Mouse (Mus musculus) layer of hippocampus, postnatal 10 days (tissue): ENCODE data around the gene Gsto2. TPM values are rescaled to one million over a fixed set of nuclear protein-coding genes. Genes with fewer than 3 reads are reported as not detected.
A peak's percentile ranks its signal among the peaks of the same experiment; 100 is the strongest.

Experiments
- DNase-seq, 2 experiments: peaks; one replicate each; pipeline ENCODE4 v3.0.0; 2021; ENCODE audit warnings: low spot score in 2 of 2
- microRNA-seq, 2 experiments: library from miRNA; unstranded; fragments of <30 nt; microRNA quantifications; one replicate each; pipeline ENCODE4 v1.2.0; 2021
- total RNA-seq, 2 experiments: library from RNA; stranded (reverse); gene quantifications; 2 replicates each; pipeline ENCODE4 v1.2.3; 2021

Gene Gsto2
- total RNA-seq, 2 experiments from 2014 or later: 1.3 to 1.4 TPM

GRCm38 (mm10) chr19:47918455-47919101, 53.2 kb downstream of the Gsto2 start:
- no peak for DNase-seq

DNA sequence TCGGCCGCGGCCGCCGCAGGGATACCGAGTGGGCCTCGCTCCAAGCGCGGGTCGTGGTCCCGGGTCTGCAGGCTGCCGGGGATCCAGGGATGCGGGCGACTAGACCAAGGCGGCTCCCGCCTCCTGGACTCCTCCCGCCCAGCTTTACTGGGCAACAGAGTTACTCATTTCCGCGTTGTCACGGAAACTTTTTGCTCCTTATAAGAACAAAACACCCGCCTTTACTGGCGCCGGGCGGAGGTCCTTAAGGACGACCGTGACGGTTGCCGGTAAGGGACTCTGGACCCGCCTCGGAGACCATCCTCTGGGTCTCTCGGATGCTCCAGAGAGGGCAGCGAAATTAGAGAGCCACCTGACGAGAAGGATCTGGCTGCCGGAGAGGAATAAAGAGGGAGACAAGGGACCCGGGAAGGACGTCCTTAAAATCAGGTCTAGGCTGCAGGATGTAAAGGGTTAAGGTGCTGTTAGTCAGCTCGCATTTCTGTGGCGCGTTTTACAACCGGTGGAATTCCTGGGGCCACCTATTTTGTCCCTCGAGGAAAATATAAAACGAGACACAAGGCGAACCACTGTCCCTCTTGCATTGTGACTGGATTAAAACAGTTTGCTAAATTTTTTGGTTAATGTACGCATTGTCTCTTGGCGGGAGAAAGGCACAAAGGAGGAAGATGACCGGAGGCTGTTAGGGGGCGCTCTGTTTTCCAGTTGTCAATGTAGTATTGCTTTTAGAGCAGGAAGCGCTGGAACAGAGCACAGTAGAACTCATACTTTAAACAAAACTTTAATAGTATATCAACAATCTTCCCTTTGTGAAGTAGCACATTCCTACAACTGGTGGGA, 54.0 kb downstream of the Gsto2 start, which contains the start of the genes Cfap43 and Itprip:
Cfap43 (minus strand) TSS at position 162 of the 840 bp plus-strand sequence.
Itprip (minus strand) TSS at position 174 of the 840 bp plus-strand sequence.
- DNase-seq: peak; percentile 69 to 74

GRCm38 (mm10) chr19:47919966-47920375, 54.6 kb downstream of the Gsto2 start:
- DNase-seq: no peak

DNA sequence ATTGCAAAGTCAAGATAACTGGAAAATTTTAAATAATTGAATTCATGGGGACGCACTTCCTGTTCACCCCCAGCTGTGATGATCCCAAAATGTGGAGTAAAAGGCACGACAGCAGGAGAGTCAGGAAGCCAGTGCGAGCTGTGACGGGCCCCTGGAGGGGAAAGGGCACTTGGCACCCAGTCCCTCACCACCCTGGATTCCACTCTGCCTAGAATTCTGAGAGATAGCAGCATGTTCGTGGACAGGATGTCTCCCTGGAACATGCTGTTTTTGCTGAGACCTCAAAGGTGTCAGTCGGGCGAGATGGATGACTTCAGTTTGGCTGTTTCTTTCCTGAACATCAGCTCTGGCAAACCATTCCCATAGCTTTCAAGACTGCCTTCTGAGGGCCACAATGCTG, 60.5 kb downstream of the Gsto2 start:
- no peak for DNase-seq

DNA sequence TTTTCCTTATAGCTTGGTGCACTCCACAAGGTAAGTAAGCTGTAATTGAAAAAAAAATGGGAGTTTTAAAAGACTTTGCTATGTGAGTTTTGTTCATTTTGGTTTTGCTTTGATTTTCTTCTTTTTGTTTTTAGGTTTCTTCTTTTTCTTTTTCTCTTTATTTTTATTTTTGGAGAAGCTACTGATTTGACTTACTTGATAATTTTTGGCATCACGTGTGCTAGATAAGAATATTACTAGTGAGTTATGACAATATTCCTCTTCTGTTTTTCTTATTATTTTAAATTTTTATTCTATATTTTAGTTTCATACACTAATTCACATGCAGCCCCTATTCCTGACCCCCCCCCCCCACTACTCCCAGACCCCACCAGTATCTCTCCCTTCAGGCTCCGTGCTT, 61.7 kb downstream of the Gsto2 start:
- DNase-seq: no peak

- DNase-seq: no peak
These were observed 63.7 kb downstream of the Gsto2 start for GRCm38 (mm10) chr19:47929043-47929442.

DNA sequence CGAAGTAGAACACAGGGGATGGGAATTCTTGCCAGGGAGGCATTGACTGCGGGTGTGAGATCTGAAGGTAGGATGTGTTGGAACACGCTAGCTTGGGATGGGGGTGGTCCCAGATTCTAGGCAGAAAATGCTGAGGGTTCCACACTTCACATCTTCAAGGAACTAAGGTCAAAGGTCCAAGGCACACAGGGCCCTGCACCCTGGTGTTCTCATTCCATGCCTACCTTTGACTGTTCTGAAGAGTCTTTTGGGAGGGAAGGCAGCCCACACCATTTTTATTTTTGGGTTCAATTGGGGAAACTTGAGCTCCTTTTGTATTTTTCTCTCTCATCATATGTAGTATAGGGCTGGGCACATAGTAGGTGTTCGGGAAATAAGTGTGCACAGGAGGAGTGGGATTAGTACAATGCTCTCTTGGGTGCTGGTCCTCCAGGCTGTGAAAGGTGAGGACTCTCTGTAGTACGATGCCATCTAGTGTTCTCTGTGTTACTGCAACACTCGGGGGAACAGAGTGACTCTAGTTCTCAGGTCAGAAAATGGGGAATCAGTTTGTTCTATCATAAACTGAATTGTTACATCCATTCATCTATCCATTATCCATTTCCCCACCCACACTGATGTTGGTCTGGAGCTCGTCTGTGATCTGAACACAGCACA, 66.8 kb downstream of the Gsto2 start:
- peak in 1 of 2 experiments; percentile 36 for DNase-seq

- no peak for DNase-seq
These were observed 68.8 kb downstream of the Gsto2 start for GRCm38 (mm10) chr19:47934146-47934545.

- no peak for DNase-seq
These were observed 69.4 kb downstream of the Gsto2 start for GRCm38 (mm10) chr19:47934636-47935238.

- DNase-seq: no peak
These were observed 70.2 kb downstream of the Gsto2 start for GRCm38 (mm10) chr19:47935530-47935929.

Small RNAs within 50 kb of the gene (microRNA-seq; reads per million reads assigned to microRNA genes)
- gene Gm22240: 0 reads per million in 2 experiments

Other genes starting within 250 kb of the Gsto2 start
- under 1 TPM; 0.16 to 0.25 TPM for gene Col17a1, start 173.4 kb upstream of the Gsto2 start, total RNA-seq
- 100 to 1,000 TPM; 102 to 115 TPM for gene Sfr1, start 133.9 kb upstream of the Gsto2 start, total RNA-seq
- gene Gsto1, start 10.6 kb upstream of the Gsto2 start, total RNA-seq: 10 to 100 TPM; 72.4 to 74.9 TPM
- gene Cfap43, start 53.8 kb downstream of the Gsto2 start, total RNA-seq: 1 to 10 TPM; 2.1 to 4.0 TPM
- 1 to 10 TPM; 2.5 to 2.6 TPM for gene Itprip, start 53.8 kb downstream of the Gsto2 start, total RNA-seq
- gene Cfap58, start 72.1 kb downstream of the Gsto2 start, total RNA-seq: under 1 TPM; 0.60 to 0.98 TPM